Mouse (Mus musculus): Measurements from ENCODE around the gene Lamtor4. TPM values are rescaled to one million over a fixed set of nuclear protein-coding genes. Genes with fewer than 3 reads are reported as not detected.

Gene Lamtor4
- polyA plus RNA-seq, 1 experiment = 97.7 TPM

DNA sequence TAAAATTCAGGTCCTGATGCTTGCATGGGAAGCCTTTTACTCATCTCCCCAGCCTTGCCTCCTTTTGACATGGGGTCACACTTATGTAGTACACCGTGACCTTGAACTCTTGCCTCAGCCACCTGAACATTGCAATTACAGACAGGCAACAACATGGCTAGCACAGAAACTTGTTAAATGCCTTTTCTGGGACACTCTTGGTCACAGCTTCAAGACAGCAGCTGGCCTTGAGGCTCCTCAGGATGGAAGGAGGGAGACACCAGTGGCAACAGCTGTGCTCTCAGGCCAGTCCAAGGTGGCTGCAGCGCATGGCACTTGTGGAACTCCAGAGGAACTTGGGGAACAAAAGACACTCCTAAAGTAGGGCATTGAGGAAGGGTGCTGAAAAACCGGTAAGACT, 11.8 kb downstream of the Lamtor4 start:
- Histone ChIP-seq H3ac (ENCODE audit: control insufficient read depth, insufficient read length) (no peak overlapping the region), H3K27me3 (ENCODE audit: control insufficient read depth, insufficient read depth, insufficient read length) (peaks cover 13% of the 10 kb centered on the region), H3K4me3 (no peak overlapping the region), H3K79me2 (ENCODE audit: control insufficient read depth, insufficient read depth) (peaks cover 8% of the 10 kb centered on the region), H3K4me2 (ENCODE audit: low read depth) (no peak overlapping the region), H3K36me3 (ENCODE audit: control insufficient read depth, insufficient read depth) (no peaks in the 10 kb centered on the region)
- no peak for TF ChIP-seq CEBPB (IDR thresholded peaks at IDR 0.05; ENCODE audit: insufficient read depth, poor library complexity, severe bottlenecking)
- TF ChIP-seq POLR2AphosphoS2 (IDR thresholded peaks at IDR 0.05; ENCODE audit: insufficient read length, low read depth) = no peak
- no peak for TF ChIP-seq MYOD1 (IDR thresholded peaks at IDR 0.05; ENCODE audit: control insufficient read depth in 1 of 3, insufficient read length in 2 of 3, low read depth in 2 of 3)
- no peak for TF ChIP-seq REST (IDR thresholded peaks at IDR 0.05; ENCODE audit: insufficient read depth, insufficient read length)
- TF ChIP-seq TCF3 (IDR thresholded peaks at IDR 0.05; ENCODE audit: insufficient read length, low read depth) = no peak
- TF ChIP-seq MYOG (IDR thresholded peaks at IDR 0.05; ENCODE audit: control insufficient read depth in 1 of 3, insufficient read depth in 1 of 3, insufficient read length in 2 of 3, low read depth in 2 of 3) = no peak
- TF ChIP-seq POLR2A (IDR thresholded peaks at IDR 0.05; ENCODE audit: insufficient read length, low read depth) = no peak
- no peak for TF ChIP-seq E2F4 (IDR thresholded peaks at IDR 0.05; ENCODE audit: insufficient read depth)
- TF ChIP-seq MAX (IDR thresholded peaks at IDR 0.05; ENCODE audit: low read depth) = no peak
- no peak for TF ChIP-seq SRF (IDR thresholded peaks at IDR 0.05; ENCODE audit: control insufficient read depth, insufficient read length, low read depth)
- no peak for TF ChIP-seq TCF12 (IDR thresholded peaks at IDR 0.05; ENCODE audit: insufficient read depth, poor library complexity, severe bottlenecking)
- TF ChIP-seq USF1 (IDR thresholded peaks at IDR 0.05; ENCODE audit: low read depth) = no peak

DNA sequence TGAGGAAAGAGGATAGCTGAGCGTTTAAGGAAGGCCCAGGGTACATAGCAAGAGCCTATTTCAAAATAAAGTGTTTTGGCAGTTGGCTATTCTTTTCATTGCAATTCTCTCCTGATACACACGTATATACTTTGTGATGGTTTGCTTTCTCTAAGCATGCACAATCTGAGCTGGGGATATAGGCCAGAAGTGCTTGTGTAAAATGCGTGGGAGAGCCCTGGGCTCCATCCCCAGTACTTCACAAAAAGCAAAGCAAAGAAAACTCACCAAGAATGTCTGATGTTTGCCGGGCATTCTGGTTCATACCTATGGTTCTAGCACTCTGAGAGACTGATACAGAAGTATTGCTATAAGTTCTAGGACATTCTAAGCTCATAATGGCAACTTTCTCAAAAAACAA, 13.7 kb downstream of the Lamtor4 start:
- Histone ChIP-seq H3ac (ENCODE audit: control insufficient read depth, insufficient read length) (no peak overlapping the region), H3K4me2 (ENCODE audit: low read depth) (no peak overlapping the region), H3K4me3 (no peak overlapping the region), H3K27me3 (ENCODE audit: control insufficient read depth, insufficient read depth, insufficient read length) (peaks cover 25% of the 10 kb centered on the region), H3K79me2 (ENCODE audit: control insufficient read depth, insufficient read depth) (peaks cover 7% of the 10 kb centered on the region), H3K36me3 (ENCODE audit: control insufficient read depth, insufficient read depth) (no peaks in the 10 kb centered on the region)
- TF ChIP-seq USF1 (IDR thresholded peaks at IDR 0.05; ENCODE audit: low read depth) = no peak
- TF ChIP-seq MAX (IDR thresholded peaks at IDR 0.05; ENCODE audit: low read depth) = no peak
- no peak for TF ChIP-seq TCF3 (IDR thresholded peaks at IDR 0.05; ENCODE audit: insufficient read length, low read depth)
- TF ChIP-seq MYOD1 (IDR thresholded peaks at IDR 0.05; ENCODE audit: control insufficient read depth in 1 of 3, insufficient read length in 2 of 3, low read depth in 2 of 3) = no peak
- TF ChIP-seq POLR2AphosphoS2 (IDR thresholded peaks at IDR 0.05; ENCODE audit: insufficient read length, low read depth) = no peak
- no peak for TF ChIP-seq TCF12 (IDR thresholded peaks at IDR 0.05; ENCODE audit: insufficient read depth, poor library complexity, severe bottlenecking)
- no peak for TF ChIP-seq CEBPB (IDR thresholded peaks at IDR 0.05; ENCODE audit: insufficient read depth, poor library complexity, severe bottlenecking)
- TF ChIP-seq POLR2A (IDR thresholded peaks at IDR 0.05; ENCODE audit: insufficient read length, low read depth) = no peak
- TF ChIP-seq E2F4 (IDR thresholded peaks at IDR 0.05; ENCODE audit: insufficient read depth) = no peak
- no peak for TF ChIP-seq SRF (IDR thresholded peaks at IDR 0.05; ENCODE audit: control insufficient read depth, insufficient read length, low read depth)
- TF ChIP-seq REST (IDR thresholded peaks at IDR 0.05; ENCODE audit: insufficient read depth, insufficient read length) = no peak
- no peak for TF ChIP-seq MYOG (IDR thresholded peaks at IDR 0.05; ENCODE audit: control insufficient read depth in 1 of 3, insufficient read depth in 1 of 3, insufficient read length in 2 of 3, low read depth in 2 of 3)

DNA sequence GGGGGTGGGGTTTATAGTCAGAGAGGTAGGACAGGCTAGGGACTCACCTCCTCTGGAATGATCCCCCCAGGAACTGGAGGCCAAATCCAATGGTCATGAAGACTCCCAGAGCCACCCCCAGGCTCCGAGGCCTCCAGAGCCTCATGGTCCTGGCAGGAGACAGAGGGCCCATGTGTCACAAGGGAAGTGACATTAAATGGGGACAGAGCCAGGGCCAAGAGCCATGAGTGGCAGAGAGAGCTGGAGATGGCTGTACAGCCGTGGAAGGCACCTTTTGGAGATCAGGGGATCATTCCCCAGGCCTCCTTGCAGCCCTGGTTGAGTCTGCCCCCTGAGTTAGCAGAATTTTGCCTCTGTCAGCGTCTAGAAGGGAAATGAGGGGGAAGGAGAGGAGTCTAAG, 15.9 kb downstream of the Lamtor4 start:
- H3K27me3 ChIP-seq (ENCODE audit: control insufficient read depth, insufficient read depth, insufficient read length) = peaks cover 25% of the 10 kb centered on the region
- no peak overlapping the region for H3ac ChIP-seq (ENCODE audit: control insufficient read depth, insufficient read length)
- H3K36me3 ChIP-seq (ENCODE audit: control insufficient read depth, insufficient read depth) = no peaks in the 10 kb centered on the region
- H3K4me2 ChIP-seq (ENCODE audit: low read depth) = no peak overlapping the region
- H3K4me3 ChIP-seq = no peak overlapping the region
- TF ChIP-seq USF1 (IDR thresholded peaks at IDR 0.05; ENCODE audit: low read depth) (no peak), REST (IDR thresholded peaks at IDR 0.05; ENCODE audit: insufficient read depth, insufficient read length) (no peak), TCF3 (IDR thresholded peaks at IDR 0.05; ENCODE audit: insufficient read length, low read depth) (no peak), POLR2A (IDR thresholded peaks at IDR 0.05; ENCODE audit: insufficient read length, low read depth) (no peak)
- no peaks in the 10 kb centered on the region for H3K79me2 ChIP-seq (ENCODE audit: control insufficient read depth, insufficient read depth)

DNA sequence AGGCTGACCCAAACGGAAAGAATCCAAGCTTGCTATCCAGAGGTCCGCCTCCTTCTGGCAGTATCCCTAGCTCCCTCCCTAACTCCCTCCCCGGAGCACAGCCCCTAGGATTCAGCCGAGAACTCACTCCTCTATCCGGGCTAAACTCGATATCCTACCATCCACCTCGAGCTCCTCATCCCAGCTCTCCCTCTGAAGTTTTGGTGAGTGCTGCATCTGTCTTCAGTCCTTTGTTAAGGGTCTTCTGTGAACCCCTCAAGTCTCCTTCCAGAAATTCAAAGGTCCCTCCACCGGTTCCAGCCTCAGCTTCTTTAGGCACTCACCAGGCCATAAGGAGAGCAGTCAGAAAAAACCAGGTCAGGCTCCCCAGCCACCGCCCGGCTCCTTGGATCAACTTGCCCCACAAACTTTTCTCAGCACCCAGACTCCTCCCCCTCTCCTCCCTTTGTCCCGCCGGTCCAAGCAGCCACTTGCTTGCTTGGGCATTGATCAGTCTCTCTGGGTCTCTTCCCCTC, 17.2 kb downstream of the Lamtor4 start, which contains the start of gene Gal3st4:
TSS of gene Gal3st4 (minus strand) at position 432 of the 515 bp plus-strand sequence.
- no peak for TF ChIP-seq E2F4 (IDR thresholded peaks at IDR 0.05; ENCODE audit: insufficient read depth)
- TF ChIP-seq MYOG (IDR thresholded peaks at IDR 0.05; ENCODE audit: control insufficient read depth in 1 of 3, insufficient read depth in 1 of 3, insufficient read length in 2 of 3, low read depth in 2 of 3) = no peak
- no peak for TF ChIP-seq MYOD1 (IDR thresholded peaks at IDR 0.05; ENCODE audit: control insufficient read depth in 1 of 3, insufficient read length in 2 of 3, low read depth in 2 of 3)
- no peak for TF ChIP-seq POLR2A (IDR thresholded peaks at IDR 0.05; ENCODE audit: insufficient read length, low read depth)
- TF ChIP-seq REST (IDR thresholded peaks at IDR 0.05; ENCODE audit: insufficient read depth, insufficient read length) = no peak
- TF ChIP-seq MAX (IDR thresholded peaks at IDR 0.05; ENCODE audit: low read depth) = no peak
- TF ChIP-seq USF1 (IDR thresholded peaks at IDR 0.05; ENCODE audit: low read depth) = no peak
- no peak for TF ChIP-seq CEBPB (IDR thresholded peaks at IDR 0.05; ENCODE audit: insufficient read depth, poor library complexity, severe bottlenecking)
- TF ChIP-seq TCF3 (IDR thresholded peaks at IDR 0.05; ENCODE audit: insufficient read length, low read depth) = no peak
- TF ChIP-seq POLR2AphosphoS2 (IDR thresholded peaks at IDR 0.05; ENCODE audit: insufficient read length, low read depth) = no peak
- TF ChIP-seq SRF (IDR thresholded peaks at IDR 0.05; ENCODE audit: control insufficient read depth, insufficient read length, low read depth) = no peak
- no peak for TF ChIP-seq TCF12 (IDR thresholded peaks at IDR 0.05; ENCODE audit: insufficient read depth, poor library complexity, severe bottlenecking)
- no peak within 1 kb of the TSS for H3K4me3 ChIP-seq
- no peaks in the 10 kb centered on the region for H3K79me2 ChIP-seq (ENCODE audit: control insufficient read depth, insufficient read depth)
- H3ac ChIP-seq (ENCODE audit: control insufficient read depth, insufficient read length) = no peak within 1 kb of the TSS
- no peaks in the 10 kb centered on the region for H3K36me3 ChIP-seq (ENCODE audit: control insufficient read depth, insufficient read depth)
- H3K4me2 ChIP-seq (ENCODE audit: low read depth) = no peak within 1 kb of the TSS
- H3K27me3 ChIP-seq (ENCODE audit: control insufficient read depth, insufficient read depth, insufficient read length) = peaks cover 25% of the 10 kb centered on the region

DNA sequence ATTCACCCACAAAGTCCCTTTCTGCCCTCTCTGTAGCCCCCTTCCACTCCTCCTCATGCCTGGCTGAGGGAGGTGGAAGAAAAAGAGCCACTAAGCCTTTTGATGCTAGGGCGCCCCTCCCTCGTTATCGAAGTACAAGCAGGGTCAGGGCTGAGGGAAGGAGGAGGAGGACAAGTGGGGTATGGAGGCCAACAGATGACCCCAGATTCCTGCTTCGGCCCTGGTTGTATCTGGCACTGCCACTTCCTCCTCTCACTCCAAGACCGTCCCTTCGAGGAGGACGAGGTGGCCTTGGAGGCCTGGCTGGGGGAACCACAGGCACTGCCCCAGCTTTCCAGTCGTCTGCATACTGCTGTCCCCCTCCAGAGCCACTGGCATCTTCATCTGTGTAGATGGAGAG, 18.9 kb downstream of the Lamtor4 start:
- TF ChIP-seq POLR2A (IDR thresholded peaks at IDR 0.05; ENCODE audit: insufficient read length, low read depth) (no peak), CEBPB (IDR thresholded peaks at IDR 0.05; ENCODE audit: insufficient read depth, poor library complexity, severe bottlenecking) (no peak), MYOG (IDR thresholded peaks at IDR 0.05; ENCODE audit: control insufficient read depth in 1 of 3, insufficient read depth in 1 of 3, insufficient read length in 2 of 3, low read depth in 2 of 3) (no peak), POLR2AphosphoS2 (IDR thresholded peaks at IDR 0.05; ENCODE audit: insufficient read length, low read depth) (no peak), E2F4 (IDR thresholded peaks at IDR 0.05; ENCODE audit: insufficient read depth) (no peak), TCF12 (IDR thresholded peaks at IDR 0.05; ENCODE audit: insufficient read depth, poor library complexity, severe bottlenecking) (no peak), SRF (IDR thresholded peaks at IDR 0.05; ENCODE audit: control insufficient read depth, insufficient read length, low read depth) (no peak), TCF3 (IDR thresholded peaks at IDR 0.05; ENCODE audit: insufficient read length, low read depth) (no peak), MYOD1 (IDR thresholded peaks at IDR 0.05; ENCODE audit: control insufficient read depth in 1 of 3, insufficient read length in 2 of 3, low read depth in 2 of 3) (no peak), USF1 (IDR thresholded peaks at IDR 0.05; ENCODE audit: low read depth) (no peak), REST (IDR thresholded peaks at IDR 0.05; ENCODE audit: insufficient read depth, insufficient read length) (no peak), MAX (IDR thresholded peaks at IDR 0.05; ENCODE audit: low read depth) (no peak)
- Histone ChIP-seq H3K79me2 (ENCODE audit: control insufficient read depth, insufficient read depth) (no peaks in the 10 kb centered on the region), H3K27me3 (ENCODE audit: control insufficient read depth, insufficient read depth, insufficient read length) (peaks cover 25% of the 10 kb centered on the region), H3K4me3 (no peak overlapping the region), H3K4me2 (ENCODE audit: low read depth) (no peak overlapping the region), H3K36me3 (ENCODE audit: control insufficient read depth, insufficient read depth) (no peaks in the 10 kb centered on the region), H3ac (ENCODE audit: control insufficient read depth, insufficient read length) (no peak overlapping the region)

Data from myocyte (in vitro differentiated cells).